Mouse (Mus musculus): ENCODE results near the gene Fam171b. TPM values are rescaled to one million over a fixed set of nuclear protein-coding genes. Genes with fewer than 3 reads are reported as not detected.

Fam171b gene
- total RNA-seq, 2 experiments from 2014 or later, result 212 to 215 TPM

- DNase-seq (ENCODE audit: low spot score in 2 of 2), result peak in 1 of 2 experiments; percentile 36
- intact Hi-C loops (cut with DNase I), result no loop called here
These were observed 41.0 kb downstream of the Fam171b start for GRCm38 (mm10) chr2:83853423-83853822.

- no peak for DNase-seq (ENCODE audit: low spot score in 2 of 2)
- intact Hi-C loops (cut with DNase I), result no loop called here
These were observed 43.8 kb downstream of the Fam171b start for GRCm38 (mm10) chr2:83856236-83856635.

- intact Hi-C loops (cut with DNase I), result no loop called here
- no peak for DNase-seq (ENCODE audit: low spot score in 2 of 2)
These were observed 71.5 kb downstream of the Fam171b start for GRCm38 (mm10) chr2:83883850-83884420.

GRCm38 (mm10) chr2:83893701-83894100 lies 81.3 kb downstream of the Fam171b start:
- intact Hi-C loops (cut with DNase I), result no loop called here
- DNase-seq (ENCODE audit: low spot score in 2 of 2), result no peak

GRCm38 (mm10) chr2:83901896-83902540 lies 89.6 kb downstream of the Fam171b start:
- no peak for DNase-seq (ENCODE audit: low spot score in 2 of 2)
- intact Hi-C loops (cut with DNase I), result no loop called here

- intact Hi-C loops (cut with DNase I), result no loop called here
These were observed 117.1 kb downstream of the Fam171b start for GRCm38 (mm10) chr2:83929478-83930088.

More at GRCm38 (mm10) chr2:83929478-83930088, 117.1 kb downstream of the Fam171b start:
- DNase-seq (ENCODE audit: low spot score in 2 of 2), result no peak

Other genes with a start within 250 kb of the Fam171b start
- gene Zc3h15, start 168.2 kb upstream of the Fam171b start, total RNA-seq (2021), result 100 to 1,000 TPM; 131 to 133 TPM
- gene Itgav, start 88.2 kb upstream of the Fam171b start, total RNA-seq (2021), result 100 to 1,000 TPM; 100 to 105 TPM
- gene Zswim2, start 128.6 kb downstream of the Fam171b start, total RNA-seq (2021), result not detected
- 1 to 10 TPM; 1.2 to 1.3 TPM for gene Gm13698, start 143.1 kb downstream of the Fam171b start, total RNA-seq (2021)
- 1 to 10 TPM; 1.2 to 1.3 TPM for gene Gm13693, start 148.9 kb downstream of the Fam171b start, total RNA-seq (2021)
- 1 to 10 TPM in 1 of 2 experiments, not detected in 1; 1.3 TPM for gene Gm13695, start 154.7 kb downstream of the Fam171b start, total RNA-seq (2021)
- gene Gm13696, start 160.5 kb downstream of the Fam171b start, total RNA-seq (2021), result 1 to 10 TPM; 1.2 to 1.3 TPM
- gene Gm13694, start 166.3 kb downstream of the Fam171b start, total RNA-seq (2021), result 1 to 10 TPM; 1.2 to 1.3 TPM
- gene Gm13697, start 172.1 kb downstream of the Fam171b start, total RNA-seq (2021), result 1 to 10 TPM; 1.2 to 1.3 TPM
- 1 to 10 TPM; 1.2 to 1.3 TPM for gene Gm13691, start 177.9 kb downstream of the Fam171b start, total RNA-seq (2021)

Data from left cerebral cortex, postnatal 14 days (tissue).